Mouse (Mus musculus) ES-E14 (cell line): Measurements from ENCODE around the gene Gabrd.

Experiments used
- CHD2 ChIP-seq: IDR thresholded peaks from 2 replicates; pipeline ENCODE4 v1.6.1; 2014; ENCODE audit warnings: mild to moderate bottlenecking, low read depth, low read length, inconsistent platforms
- HCFC1 ChIP-seq: IDR thresholded peaks from 2 replicates; pipeline ENCODE4 v1.6.1; 2012; ENCODE audit warnings: low read length, inconsistent platforms, borderline replicate concordance; ENCODE audit not compliant: insufficient read depth
- ZC3H11A ChIP-seq: IDR thresholded peaks from 2 replicates; pipeline ENCODE4 v1.6.1; 2012; ENCODE audit warnings: low read depth, mild to moderate bottlenecking, inconsistent platforms, low read length, borderline replicate concordance
- ZNF384 ChIP-seq: IDR thresholded peaks from 2 replicates; pipeline ENCODE4 v1.6.1; 2012; ENCODE audit warnings: low read depth, low read length, inconsistent platforms

- no peak for TF ChIP-seq HCFC1
- TF ChIP-seq CHD2 = no peak
- no peak for TF ChIP-seq ZNF384
- no peak for TF ChIP-seq ZC3H11A
Measured at GRCm38 (mm10) chr4:155344299-155344600, 53.7 kb downstream of the Gabrd start.
